Mouse (Mus musculus) kidney, postnatal 10 days (tissue): ENCODE results near the gene Chn1.
A peak's percentile ranks its signal among the peaks of the same experiment; 100 is the strongest.

Source experiments
- DNase-seq: peaks from one replicate; pipeline ENCODE4 v3.0.0; 2021; ENCODE audit warnings: mixed read lengths

Chn1 gene

DNA sequence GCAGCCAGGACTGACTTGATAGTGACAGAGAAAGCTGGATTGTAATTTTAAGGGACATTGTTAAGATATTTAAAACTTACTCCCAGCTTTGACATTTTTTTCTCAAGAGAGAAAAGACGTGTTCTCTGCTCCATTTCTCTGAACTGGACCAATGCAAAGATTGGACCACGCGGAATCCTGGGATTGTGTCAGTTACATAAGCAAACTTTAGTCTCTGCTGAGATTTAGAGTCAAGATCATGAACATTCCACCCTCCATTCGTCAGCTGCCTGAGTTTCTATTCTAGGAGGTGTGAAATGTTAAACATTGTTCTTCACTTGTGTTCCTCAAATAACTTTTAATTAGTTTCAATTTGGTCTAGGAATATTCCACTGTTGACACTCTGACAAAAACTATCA, 188.0 kb downstream of the Chn1 start:
- no peak for DNase-seq

DNA sequence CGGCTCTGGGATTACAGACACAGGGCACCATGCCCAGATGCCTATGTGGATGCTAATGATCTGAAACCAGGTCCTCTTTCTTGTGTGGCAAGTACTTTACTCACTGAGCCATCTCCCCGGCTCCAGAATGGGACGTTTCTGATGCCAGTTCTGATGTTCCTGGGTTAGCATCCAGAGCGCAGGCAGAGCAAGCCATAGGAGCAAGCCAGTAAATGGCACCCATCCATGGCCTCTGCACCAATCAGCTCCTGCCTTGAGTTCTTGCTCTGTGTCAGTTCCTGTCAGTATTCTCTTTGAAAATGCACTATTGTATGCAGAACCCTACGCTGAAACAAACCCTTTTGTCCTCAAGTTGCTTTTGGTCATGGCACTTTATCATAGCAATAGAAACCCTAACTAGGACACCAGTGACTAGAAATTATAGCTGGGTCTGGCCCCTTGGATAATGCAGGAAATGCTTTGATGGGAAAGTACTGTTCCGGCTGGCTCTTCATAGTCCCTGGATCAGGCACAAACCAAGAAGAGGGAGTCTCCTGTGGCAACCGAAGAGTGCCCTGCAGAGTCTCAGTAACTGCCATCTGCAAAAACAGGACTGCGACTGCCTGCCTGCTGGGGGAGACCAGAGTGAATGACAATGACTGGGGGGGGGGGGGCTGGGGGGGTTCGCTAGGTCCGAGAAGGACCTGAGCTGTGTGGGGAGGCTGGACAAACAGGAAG, 188.6 kb downstream of the Chn1 start:
- DNase-seq = no peak

DNA sequence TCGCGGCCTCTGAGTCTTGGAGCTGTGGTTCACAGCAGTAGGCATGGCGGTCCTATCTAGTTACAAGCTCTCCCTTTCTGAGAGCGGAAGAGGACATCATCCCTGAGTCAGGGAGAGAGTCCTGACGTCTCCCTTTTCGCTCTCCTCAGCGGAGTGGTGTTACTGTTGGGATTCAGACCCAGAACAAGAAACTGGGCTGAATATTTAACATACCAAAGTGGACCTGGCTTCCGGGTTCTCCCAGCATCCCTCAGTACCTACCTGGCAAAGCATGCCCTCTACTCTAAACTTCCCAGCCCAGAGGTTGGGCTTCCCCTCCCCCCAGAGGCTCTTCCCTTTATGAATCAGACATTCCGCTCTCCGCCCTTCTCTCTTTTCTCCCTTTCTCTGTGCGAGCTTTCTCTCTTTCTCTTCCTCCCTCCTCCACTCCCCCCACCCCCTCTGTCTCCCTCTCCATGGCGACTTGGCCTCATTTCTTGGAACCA, 189.8 kb downstream of the Chn1 start:
- peak; percentile 56 for DNase-seq

DNA sequence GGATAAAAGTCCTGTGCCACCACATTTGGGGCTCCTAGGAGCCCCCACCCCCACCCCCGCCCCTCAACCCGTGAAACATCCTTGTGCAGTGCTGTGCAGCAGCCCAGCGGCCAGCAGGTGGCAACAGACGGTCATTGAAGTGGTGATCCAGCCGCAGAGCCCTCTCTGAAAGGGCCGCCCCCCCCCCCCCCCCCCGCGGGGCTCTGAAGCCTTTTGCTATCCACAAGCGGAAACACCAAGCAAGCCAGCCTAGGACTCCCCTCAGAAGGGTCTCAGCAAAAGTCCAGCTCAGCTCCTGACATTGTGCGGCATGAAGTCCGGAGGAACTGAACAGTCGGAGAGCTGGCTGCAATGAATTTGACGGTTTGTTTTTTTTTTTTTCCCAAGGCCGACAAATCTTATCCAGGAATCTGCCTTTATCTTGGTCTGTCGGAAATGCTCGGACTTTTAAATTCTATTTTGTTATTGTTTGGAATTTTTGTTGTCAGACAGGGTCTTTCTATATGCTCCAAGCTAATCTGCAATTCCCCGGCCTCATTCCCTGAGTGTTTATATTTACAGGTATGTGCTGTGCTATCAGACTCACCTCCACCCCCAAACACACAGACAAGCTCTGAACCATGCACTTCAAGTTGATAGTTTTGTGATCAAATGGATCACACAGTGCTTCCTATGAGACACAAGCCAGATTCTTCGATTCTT, 190.3 kb downstream of the Chn1 start:
- DNase-seq = peak; percentile 93

DNA sequence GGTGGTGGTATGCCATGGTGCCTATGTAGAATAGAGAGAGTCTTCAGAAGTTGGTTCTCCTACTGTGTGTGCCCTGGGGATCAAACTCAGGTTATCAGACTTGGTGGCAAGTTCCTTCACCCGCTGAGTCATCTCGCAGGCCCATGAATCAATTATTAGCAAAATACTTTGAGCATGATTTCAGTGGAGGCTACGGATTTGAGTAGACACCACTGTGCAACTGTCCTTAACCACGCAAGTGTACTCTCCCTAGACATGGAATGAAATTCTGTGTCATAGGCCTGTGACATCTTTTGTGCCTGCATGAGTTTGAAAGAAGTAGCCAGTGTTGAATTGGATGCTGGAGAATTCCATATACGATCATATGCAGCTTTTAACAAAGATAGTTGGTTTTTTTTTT, 194.4 kb downstream of the Chn1 start:
- DNase-seq = no peak

DNA sequence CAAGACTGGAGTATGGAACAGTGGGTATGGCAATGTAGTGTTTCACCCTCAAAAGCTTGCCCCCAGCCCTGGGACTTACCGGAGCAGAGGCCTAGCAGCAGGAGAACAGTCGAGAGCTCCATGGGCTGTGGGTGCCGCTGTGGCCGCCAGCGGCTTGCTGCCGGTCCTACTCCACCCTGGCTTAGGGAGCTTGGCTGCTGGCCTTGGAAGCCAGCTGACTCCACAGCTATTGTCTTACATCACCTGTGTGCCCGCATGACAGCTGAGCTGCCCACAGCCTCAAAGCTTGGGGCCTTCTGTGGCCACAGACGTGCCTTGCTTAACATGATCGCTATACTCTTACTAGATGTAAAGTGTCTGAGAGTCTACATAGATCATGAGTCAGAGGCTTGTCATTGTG, 195.0 kb downstream of the Chn1 start, which contains the start of gene Chrna1:
Chrna1 (minus strand) TSS at position 173 of the 400 bp plus-strand sequence.
- no peak for DNase-seq

DNA sequence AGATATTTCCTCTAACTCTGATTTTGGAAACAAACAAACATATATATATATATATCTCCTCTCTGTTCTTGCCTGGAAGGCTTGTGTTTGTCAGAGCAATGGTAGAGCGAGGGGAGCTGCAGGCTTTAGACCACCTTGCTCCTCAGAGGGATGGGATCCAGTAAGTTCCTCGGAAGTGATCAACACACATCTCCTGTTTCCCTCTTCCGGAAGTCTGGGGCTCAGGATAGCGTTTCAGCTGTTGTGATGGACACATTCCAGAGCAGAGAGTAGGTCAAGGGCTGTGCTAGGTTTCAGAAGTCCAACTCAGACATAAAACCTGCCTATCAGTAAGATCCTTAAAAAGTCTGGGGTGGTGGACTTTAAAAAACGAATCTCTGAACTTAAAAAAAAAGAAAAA, 196.0 kb downstream of the Chn1 start:
- no peak for DNase-seq

DNA sequence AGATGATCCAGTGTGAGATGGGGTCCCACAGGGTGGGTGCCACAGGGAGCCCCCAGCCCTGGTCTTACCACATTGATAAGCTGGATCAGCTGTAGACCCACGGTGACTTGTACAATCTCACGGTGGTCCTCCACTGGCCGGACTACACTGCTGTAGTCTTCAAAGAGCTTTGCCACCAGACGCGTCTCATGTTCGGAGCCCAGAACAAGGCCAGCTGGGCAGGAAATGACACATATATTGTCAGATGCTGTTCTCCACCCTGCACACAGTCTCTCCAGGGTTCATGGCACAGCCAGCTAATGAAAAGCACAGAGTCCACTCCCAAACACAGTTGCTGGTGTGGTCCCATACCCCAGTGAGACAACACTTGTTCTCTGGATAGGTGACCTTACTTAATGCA, 200.7 kb downstream of the Chn1 start:
- DNase-seq = no peak

DNA sequence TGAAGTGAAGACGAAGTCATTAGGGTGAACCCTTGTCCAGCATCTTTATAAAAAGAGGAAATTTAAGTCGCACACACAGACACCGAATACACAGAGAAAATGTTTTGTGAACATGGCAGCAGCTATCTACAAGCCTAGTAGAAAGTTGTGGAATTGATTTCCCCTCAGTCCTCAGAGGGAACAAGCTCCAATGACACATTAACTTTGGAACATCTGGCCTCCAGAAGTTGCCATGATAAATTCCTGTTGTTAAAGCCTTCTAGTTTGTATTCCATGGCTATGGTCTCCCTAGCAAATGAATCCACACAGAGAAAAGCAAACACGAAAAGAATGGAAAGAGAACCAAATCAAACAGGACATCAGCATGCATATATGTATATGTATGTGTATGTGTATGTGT, 201.6 kb downstream of the Chn1 start:
- no peak for DNase-seq

DNA sequence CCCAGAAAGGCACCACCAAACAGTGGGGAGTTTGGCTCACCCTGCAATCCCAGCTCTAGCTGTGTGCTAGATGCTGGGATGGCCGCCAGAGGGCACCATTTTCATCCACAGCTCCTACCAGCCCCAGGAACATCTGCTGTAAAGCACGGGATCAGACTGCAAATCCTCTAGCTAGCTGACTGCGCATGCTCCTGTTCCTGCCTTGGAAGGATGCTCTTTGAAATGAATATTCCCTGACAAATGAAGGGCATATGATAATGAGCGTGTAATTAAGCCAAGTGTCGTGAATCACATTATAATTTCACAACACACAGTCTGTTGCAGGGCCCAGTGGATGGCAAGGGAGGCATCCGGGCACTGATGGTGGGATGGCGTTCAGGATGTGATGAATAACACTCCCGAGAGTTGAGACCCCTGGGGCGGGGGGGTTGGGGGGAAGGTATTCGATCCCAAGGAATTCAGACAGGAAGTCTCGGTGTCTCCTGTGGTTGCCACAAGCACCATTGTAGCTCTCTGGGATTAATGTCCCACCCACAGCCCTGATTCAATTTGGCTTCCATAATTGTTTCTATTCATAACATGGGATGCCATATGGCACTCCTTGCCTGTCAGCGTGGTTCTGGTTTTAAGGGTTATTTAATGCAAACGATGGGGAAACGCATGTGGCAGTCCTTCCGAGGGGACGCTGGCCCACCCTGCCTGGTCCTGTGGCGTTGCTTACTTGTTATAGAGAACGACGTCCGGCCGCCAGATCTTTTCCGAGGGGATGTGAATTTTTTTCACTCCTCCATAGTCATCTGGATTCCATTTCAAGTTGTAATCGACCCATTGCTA, 202.4 kb downstream of the Chn1 start:
- DNase-seq = peak; percentile 86

DNA sequence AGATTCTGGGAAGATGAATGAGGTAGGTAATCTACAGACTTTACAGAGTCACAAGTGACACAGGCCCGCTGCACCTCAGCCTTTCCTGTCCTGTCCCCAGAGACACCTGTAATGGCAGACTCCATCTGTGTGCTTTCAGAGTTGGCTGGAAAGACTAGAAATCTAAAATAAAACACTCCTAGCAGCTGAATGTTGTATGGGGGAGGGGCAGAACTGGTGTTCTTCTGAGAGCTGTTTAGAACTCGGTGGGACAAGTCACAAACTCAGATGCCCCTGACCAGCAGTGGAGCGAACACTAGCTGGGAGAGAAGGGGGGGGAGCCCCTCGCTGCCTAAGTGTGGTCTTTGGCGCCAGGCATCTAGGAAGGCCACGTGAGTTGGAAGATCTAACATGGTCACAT, 203.2 kb downstream of the Chn1 start:
- no peak for DNase-seq

DNA sequence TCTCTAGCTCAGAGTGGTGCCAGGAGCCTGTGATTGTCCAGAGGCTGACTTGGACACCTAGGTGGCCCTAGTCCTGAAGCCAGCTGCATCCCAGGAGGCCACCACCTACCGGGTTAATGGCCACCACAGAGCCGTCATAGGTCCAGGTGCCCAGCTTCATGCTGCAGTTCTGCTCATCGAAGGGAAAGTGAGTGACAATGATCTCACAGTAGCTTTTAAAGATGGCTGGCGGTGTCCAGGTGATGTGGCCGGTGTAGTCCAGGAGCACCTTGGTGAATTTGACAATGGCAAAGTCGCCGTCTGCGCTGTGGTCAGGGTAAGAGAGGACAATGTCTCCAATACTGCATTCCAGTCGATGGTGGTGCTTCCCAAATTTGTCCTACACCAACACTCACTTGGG, 203.8 kb downstream of the Chn1 start:
- no peak for DNase-seq

DNA sequence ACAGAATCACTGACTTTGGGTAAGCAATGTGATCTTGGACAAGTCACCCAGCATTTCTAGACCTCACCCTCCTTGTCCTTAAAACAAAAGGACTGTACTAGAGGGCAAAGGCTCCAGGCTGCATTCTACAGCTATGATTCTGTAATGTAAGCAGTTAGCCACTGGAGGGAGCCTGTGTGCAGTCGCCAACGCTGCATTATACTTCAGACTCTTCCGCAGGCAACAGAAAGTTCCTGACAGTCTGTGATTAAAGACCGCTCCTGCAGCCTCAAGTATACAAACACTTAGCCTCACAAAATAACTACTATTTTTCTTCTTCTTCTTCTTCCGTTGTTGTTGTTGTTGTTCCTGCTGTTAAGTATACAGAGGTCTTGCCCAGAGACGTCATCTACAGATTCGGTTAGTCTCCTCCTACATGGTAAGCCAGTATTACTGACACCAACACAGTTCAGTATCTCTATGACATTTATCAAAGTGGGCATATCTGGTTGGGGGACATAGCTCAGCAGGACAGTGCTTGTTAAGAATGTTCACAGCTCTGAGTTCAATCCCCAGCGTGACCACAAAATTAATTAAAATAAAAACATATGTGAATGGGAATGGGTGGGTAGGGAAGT, 208.0 kb downstream of the Chn1 start:
- DNase-seq = peak; percentile 75

DNA sequence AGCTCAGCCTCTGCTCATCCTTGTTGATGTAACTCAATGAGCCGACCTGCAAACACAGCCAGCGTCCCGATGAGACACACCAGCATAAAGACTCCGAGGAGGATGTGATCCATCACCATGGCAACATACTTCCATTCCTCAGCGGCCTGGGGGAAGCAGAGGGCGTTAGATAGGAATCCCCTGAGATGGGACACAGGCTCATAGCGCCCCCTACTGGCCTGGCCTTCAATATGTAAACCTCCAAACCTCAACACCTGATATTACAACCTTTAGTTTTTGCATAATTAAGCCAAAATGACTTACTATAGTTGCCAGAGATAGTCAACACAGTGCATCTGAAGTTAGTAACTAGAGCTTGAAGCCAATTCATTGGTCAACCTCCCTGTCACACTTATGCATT, 209.0 kb downstream of the Chn1 start:
- peak; percentile 55 for DNase-seq

DNA sequence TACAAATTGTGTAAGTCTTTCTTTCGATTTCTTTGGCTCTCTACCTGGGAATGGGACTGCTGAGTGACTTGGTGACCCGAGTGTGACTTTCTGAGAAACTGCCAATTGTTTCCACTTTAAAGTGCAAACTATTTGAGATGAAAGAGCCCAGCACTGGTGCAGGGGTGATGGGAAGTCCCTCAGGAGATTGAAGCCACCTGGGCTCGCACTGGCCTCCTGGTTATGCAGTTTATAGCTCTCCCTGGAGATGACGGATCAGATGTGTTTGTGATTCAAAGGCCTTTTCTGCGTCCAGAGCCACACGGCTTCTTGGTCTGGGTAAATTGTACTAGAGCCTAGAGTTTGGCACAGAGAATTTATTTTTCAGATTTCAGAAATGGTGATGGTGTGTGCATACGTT, 211.5 kb downstream of the Chn1 start:
- DNase-seq = no peak

DNA sequence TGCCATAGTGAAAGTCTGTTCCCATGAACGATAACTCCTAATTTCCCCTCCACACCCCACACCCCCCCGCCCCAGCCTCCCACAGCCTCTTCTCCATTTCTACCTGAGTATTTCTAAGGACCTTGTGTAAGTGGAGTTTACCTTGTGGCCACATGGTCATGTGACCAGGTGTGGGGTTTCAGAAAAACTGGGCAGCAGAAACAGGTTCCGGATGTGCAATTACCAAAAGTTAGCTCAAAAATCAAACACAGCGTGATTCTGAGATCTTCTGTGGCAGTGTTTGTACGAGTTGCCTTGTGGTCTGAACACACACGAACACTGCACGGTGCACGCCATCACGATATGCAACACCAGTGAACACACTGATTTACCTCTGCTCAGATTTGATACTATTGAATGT, 212.5 kb downstream of the Chn1 start:
- DNase-seq = no peak

DNA sequence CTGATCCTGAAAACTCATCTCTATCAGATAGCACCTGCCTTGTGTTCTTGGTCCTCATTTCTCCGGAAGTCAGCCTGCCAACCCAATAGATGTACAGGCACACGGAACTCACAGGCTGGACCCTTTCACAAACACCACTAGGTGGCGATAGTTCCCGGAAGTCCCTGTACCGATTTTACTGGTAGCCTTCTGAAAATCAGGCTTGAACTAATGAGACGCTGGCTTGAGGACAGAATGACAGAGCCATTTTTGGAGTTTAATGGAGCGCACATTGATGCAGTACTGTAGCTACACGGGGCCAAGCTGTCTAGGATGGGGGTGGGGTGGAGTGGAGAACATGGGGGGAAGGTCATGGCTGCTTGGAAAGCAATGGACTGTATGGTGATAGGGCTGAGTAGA, 213.5 kb downstream of the Chn1 start:
- DNase-seq = no peak

DNA sequence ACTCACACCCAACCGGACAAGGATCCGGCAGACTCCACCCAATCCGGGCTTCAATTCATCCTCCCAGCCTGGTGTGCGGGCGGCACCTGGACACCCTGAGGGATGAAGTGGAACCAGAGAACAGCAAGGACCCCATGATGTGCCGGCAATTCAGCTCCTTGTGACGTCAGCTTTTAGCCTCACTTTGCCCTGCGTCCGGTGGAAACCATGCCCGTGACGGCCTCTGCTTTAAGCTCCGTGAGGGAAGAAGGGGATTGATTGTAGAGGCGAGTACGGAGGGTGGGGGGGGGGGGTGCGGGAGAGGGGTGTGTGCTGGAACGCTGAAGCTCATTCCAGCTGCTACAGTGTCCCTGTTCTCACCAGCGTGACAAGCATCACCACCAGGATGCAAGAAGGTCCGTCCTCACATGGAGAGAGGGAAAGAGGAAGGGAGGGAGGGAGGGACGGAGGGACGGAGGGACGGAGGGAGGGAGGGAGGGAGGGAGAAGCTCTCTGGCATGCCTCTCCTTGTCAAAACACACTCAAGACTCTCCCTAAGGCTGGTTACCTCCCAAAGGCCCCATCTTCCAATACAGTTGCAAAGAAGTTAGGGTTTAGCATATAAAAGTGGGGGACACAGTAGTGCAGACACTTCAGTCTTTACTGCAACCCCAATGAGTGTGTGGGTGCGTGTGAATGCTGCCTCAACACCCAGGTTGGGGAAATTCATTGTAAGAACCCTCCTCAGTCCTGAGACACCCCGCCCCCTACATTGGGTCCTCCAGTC, 214.1 kb downstream of the Chn1 start:
- no peak for DNase-seq
